Mouse (Mus musculus) adrenal gland, postnatal 10 days (tissue): Measurements from ENCODE around the gene Tcirg1. TPM values are rescaled to one million over a fixed set of nuclear protein-coding genes. Genes with fewer than 3 reads are reported as not detected.
A peak's percentile ranks its signal among the peaks of the same experiment; 100 is the strongest.

Experiments
- DNase-seq: peaks from one replicate; pipeline ENCODE4 v3.0.0; 2021; ENCODE audit warnings: mixed read lengths
- total RNA-seq, 2 experiments: library from RNA; stranded (reverse); gene quantifications; 2 replicates each; pipeline ENCODE4 v1.2.3; 2021

Tcirg1 gene
- total RNA-seq, 2 experiments from 2014 or later: 40.7 to 52.9 TPM

GRCm38 (mm10) chr19:3898952-3899351, 8.0 kb downstream of the Tcirg1 start:
- DNase-seq: no peak

- DNase-seq: no peak
These were observed 9.4 kb downstream of the Tcirg1 start for GRCm38 (mm10) chr19:3897557-3897956.

GRCm38 (mm10) chr19:3896208-3896607, 10.7 kb downstream of the Tcirg1 start:
- DNase-seq: no peak

- no peak for DNase-seq
These were observed 11.7 kb downstream of the Tcirg1 start for GRCm38 (mm10) chr19:3895171-3895631.

- no peak for DNase-seq
These were observed 12.6 kb downstream of the Tcirg1 start for GRCm38 (mm10) chr19:3894294-3894693.

GRCm38 (mm10) chr19:3893545-3894116, 13.3 kb downstream of the Tcirg1 start:
- DNase-seq: no peak

- peak; percentile 37 for DNase-seq
These were observed 16.8 kb downstream of the Tcirg1 start for GRCm38 (mm10) chr19:3890181-3890580.

GRCm38 (mm10) chr19:3889096-3889495, 17.8 kb downstream of the Tcirg1 start:
- no peak for DNase-seq

GRCm38 (mm10) chr19:3884325-3884990, 22.5 kb downstream of the Tcirg1 start:
- DNase-seq: peak; percentile 52

GRCm38 (mm10) chr19:3882214-3882613, 24.7 kb downstream of the Tcirg1 start:
- no peak for DNase-seq

GRCm38 (mm10) chr19:3880054-3880848, 26.7 kb downstream of the Tcirg1 start:
- no peak for DNase-seq

GRCm38 (mm10) chr19:3875045-3875444, 31.9 kb downstream of the Tcirg1 start:
- no peak for DNase-seq

GRCm38 (mm10) chr19:3872373-3872772, 34.6 kb downstream of the Tcirg1 start:
- DNase-seq: peak; percentile 73

GRCm38 (mm10) chr19:3871468-3871867, 35.5 kb downstream of the Tcirg1 start:
- no peak for DNase-seq

- DNase-seq: no peak
These were observed 38.6 kb downstream of the Tcirg1 start for GRCm38 (mm10) chr19:3868290-3868689.

- no peak for DNase-seq
These were observed 42.0 kb downstream of the Tcirg1 start for GRCm38 (mm10) chr19:3864960-3865359.

- DNase-seq: no peak
These were observed 44.2 kb downstream of the Tcirg1 start for GRCm38 (mm10) chr19:3862713-3863112.

GRCm38 (mm10) chr19:3857220-3857619, 49.7 kb downstream of the Tcirg1 start:
- DNase-seq: no peak

- peak; percentile 50 for DNase-seq
These were observed 51.3 kb downstream of the Tcirg1 start for GRCm38 (mm10) chr19:3855601-3856000.

GRCm38 (mm10) chr19:3855091-3855490, 51.8 kb downstream of the Tcirg1 start:
- no peak for DNase-seq

- peak; percentile 75 for DNase-seq
These were observed 53.0 kb downstream of the Tcirg1 start for GRCm38 (mm10) chr19:3853891-3854290.

- no peak for DNase-seq
These were observed 53.8 kb downstream of the Tcirg1 start for GRCm38 (mm10) chr19:3853121-3853520.
